Mouse (Mus musculus): ENCODE data around the gene Cox17. TPM values are rescaled to one million over a fixed set of nuclear protein-coding genes. Genes with fewer than 3 reads are reported as not detected.
A peak's percentile ranks its signal among the peaks of the same experiment; 100 is the strongest.

Cox17 gene
- polyA plus RNA-seq, 1 experiment from 2014 or later = 331 TPM

DNA sequence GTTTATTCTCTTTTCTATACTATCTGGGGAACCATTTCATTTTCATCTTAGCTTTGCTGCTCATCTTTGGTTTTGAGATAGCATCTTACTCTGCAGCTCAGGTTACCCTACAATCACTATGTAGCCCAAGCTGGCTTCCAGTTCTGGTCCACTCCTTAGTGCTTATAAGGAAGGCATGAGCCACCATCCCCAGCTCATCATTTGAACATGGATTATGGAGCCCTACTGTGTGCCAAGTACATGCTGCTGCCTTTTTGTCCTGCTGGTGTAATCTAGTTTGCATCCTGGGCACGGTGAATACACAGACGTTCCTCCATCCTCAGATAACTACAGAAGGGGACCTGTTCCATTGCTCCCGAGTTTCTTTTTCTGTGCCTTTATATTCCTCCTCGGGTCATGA, 26.1 kb downstream of the Cox17 start:
- H3K9ac ChIP-seq = peak overlapping the region; percentile 84
- no peak for DNase-seq
- peak overlapping the region; percentile 67 for H3K4me2 ChIP-seq
- no peak for ATAC-seq (ENCODE audit: low read depth)
- H3K27ac ChIP-seq = peak overlapping the region; percentile 97
- H3K4me3 ChIP-seq (replicated peaks) = peak overlapping the region; percentile 68
- WGBS (ENCODE audit: insufficient replicate concordance) = 57% methylated on average over 4 of the region's 4 CpGs
- H3K36me3 ChIP-seq = peaks cover 12% of the 10 kb centered on the region
- H3K27me3 ChIP-seq = no peaks in the 10 kb centered on the region
- H3K9me3 ChIP-seq (replicated peaks) = no peaks in the 10 kb centered on the region
- H3K4me1 ChIP-seq (replicated peaks) = peaks cover 92% of the 10 kb centered on the region

DNA sequence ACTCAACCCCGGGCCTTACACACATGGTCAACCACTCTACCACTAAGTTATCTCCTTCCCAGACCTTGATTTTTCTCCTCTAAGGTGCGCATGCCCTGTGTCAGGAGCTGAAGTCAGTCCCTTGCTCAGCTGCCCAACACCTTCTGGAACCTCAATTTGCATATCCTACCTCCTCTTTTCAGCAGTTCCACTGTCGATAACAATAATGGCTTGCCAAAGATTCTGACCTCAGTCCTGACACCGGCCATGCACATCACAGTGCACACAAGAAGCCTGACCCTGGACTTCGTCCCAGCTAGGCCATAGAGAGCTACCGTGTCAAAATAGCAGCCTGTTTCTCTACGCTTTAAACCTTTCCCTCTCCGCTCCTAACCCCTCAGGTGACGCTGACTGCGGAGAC, 26.6 kb downstream of the Cox17 start:
- H3K27ac ChIP-seq = peak overlapping the region; percentile 97

DNA sequence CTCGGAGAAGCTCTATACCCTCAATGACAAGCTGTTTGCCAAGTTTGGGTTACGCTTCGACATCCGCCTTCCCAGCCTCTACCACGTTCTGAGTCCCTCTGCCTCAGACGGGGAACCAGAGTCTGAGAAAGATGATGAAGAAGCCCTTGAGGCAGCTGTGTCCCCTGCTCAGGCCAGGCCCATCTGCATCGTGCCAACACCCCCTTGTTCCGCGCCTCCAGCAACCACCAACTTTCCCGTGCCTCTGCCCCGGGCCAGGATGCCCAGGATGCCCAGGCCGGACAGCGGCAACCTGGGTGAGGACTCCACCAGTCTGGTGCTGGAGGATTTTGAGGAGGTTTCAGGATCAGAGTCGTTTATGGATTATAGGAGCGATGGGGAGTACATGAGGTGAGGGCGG, 27.1 kb downstream of the Cox17 start:
- Histone ChIP-seq H3K9ac (peak overlapping the region; percentile 84), H3K4me2 (peak overlapping the region; percentile 67)

More for the DNA sequence above, 26.6 kb downstream of the Cox17 start:
- no peak for DNase-seq
- Histone ChIP-seq H3K9ac (peak overlapping the region; percentile 84), H3K9me3 (replicated peaks) (no peaks in the 10 kb centered on the region), H3K4me2 (peak overlapping the region; percentile 67), H3K4me1 (replicated peaks) (peaks cover 89% of the 10 kb centered on the region), H3K4me3 (replicated peaks) (peak overlapping the region; percentile 68), H3K27me3 (no peaks in the 10 kb centered on the region), H3K36me3 (peaks cover 16% of the 10 kb centered on the region)
- WGBS (ENCODE audit: insufficient replicate concordance) = 76% methylated on average over 10 of the region's 10 CpGs
- no peak for ATAC-seq (ENCODE audit: low read depth)

DNA sequence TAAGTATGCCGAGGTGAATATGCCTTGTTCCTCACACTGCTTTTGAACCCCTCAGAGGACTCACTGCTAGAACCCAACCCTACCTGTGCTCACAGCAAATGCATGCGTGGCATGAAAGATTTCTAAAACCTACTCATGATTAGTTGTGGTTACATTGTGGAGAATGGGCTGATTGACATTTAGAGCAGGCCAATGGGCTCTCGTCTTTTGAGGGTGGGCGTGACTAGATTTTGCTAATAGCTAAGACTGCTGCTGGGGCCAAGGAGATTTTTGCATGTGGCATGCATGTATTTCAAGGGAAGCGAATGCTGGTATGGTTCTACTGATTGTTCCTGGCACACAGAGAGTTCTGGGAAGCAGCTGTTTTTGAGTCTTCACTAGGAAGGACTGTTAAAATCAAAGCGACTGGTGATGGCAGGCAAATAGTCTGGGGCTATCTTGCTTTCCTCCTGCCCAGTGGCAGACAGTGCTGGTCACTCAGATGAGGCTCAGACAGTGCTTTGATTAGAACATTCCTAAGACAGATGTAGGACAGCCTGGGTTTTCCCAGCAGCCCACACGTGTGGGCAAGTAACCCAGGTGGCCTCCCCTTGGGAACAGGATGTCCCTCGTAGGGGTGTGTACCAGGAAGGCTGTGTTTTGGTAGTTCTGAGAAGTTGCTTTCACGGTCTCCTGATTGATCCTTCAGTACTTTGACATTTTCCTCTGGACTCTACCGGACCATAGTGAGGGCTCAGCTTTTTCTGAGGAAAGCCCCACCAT, 27.8 kb downstream of the Cox17 start:
- peak; percentile 77 for DNase-seq
- ATAC-seq (ENCODE audit: low read depth) = no peak; the same call in 1 of the 2 replicates
- Histone ChIP-seq H3K9ac (peak overlapping the region; percentile 84), H3K36me3 (peaks cover 19% of the 10 kb centered on the region), H3K4me3 (replicated peaks) (peak overlapping the region; percentile 68), H3K4me2 (peak overlapping the region; percentile 67), H3K27me3 (no peaks in the 10 kb centered on the region), H3K9me3 (replicated peaks) (no peaks in the 10 kb centered on the region), H3K27ac (peak overlapping the region; percentile 97), H3K4me1 (replicated peaks) (peaks cover 88% of the 10 kb centered on the region)
- WGBS (ENCODE audit: insufficient replicate concordance) = 50% methylated on average over 10 of the region's 10 CpGs

More for the DNA sequence above, 27.1 kb downstream of the Cox17 start:
- Histone ChIP-seq H3K27ac (peak overlapping the region; percentile 97), H3K4me1 (replicated peaks) (peaks cover 89% of the 10 kb centered on the region), H3K27me3 (no peaks in the 10 kb centered on the region), H3K4me3 (replicated peaks) (peak overlapping the region; percentile 68), H3K9me3 (replicated peaks) (no peaks in the 10 kb centered on the region), H3K36me3 (peaks cover 19% of the 10 kb centered on the region)
- WGBS (ENCODE audit: insufficient replicate concordance) = 80% methylated on average over 16 of the region's 16 CpGs
- DNase-seq (no peak), ATAC-seq (ENCODE audit: low read depth) (no peak)

DNA sequence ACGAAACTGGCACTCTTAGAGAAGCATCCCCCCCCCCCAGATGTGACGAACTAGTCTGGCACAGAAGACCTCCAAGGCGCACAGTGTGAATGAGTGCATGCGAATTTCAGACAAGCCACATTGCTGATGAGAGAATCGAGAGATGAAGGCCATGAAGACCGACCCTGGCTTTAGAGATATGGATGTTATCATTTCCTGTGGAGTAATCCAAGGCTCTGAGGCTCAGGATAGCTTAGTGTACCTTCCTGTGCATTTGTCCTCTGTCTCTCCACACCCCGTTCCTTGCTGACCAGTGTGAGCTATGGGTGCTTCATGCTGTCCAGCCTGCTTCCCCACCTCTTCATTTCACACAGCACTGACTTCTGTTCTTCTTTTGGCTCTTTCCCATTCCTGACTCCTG, 28.4 kb downstream of the Cox17 start:
- ATAC-seq (ENCODE audit: low read depth) (peak; percentile 13; the same call in 1 of the 2 replicates), DNase-seq (no peak)
- H3K9me3 ChIP-seq (replicated peaks) = no peaks in the 10 kb centered on the region
- 22% methylated on average over 7 of the region's 7 CpGs for WGBS (ENCODE audit: insufficient replicate concordance)
- peak overlapping the region; percentile 67 for H3K4me2 ChIP-seq
- peaks cover 87% of the 10 kb centered on the region for H3K4me1 ChIP-seq (replicated peaks)
- H3K27ac ChIP-seq = peak overlapping the region; percentile 97
- H3K9ac ChIP-seq = peak overlapping the region; percentile 84
- H3K4me3 ChIP-seq (replicated peaks) = peak overlapping the region; percentile 68
- H3K27me3 ChIP-seq = no peaks in the 10 kb centered on the region
- H3K36me3 ChIP-seq = peaks cover 19% of the 10 kb centered on the region

DNA sequence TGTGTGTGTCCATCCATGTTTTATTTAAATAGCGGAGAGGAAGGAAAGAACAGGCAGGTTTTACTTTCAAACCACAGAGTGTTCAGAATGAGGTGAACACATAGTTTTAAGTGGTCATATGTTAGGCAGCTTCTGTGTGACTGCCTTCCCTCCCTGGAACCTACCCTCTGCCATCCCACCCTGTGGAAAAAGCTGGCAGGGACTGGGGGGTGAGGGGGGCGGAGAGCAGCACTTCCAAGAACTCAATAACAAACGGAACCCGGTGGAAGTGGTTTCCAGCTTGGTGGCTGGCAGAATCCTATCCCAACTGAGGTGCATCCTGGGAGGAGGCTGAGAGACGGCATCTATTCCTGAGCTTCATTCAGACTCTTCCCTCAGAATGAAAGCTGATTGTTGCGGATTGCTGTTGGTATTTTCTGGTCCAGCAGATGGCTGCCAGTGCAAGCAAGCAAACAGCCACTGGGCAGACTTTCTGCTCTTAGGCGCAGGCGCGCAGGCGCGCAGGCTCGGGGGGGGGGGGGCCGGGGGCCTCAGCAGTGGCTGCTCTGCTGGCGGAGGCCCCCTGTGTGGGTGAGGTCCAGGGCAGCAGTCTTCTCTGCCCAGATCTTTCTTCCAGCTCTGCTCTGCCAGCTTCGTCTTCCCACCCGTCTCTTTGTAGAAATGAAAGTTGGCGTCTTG, 29.5 kb downstream of the Cox17 start:
- Histone ChIP-seq H3K36me3 (peaks cover 19% of the 10 kb centered on the region), H3K27ac (peak overlapping the region; percentile 97), H3K9ac (peak overlapping the region; percentile 84), H3K27me3 (no peaks in the 10 kb centered on the region), H3K4me2 (peak overlapping the region; percentile 67), H3K4me1 (replicated peaks) (peaks cover 75% of the 10 kb centered on the region), H3K9me3 (replicated peaks) (no peaks in the 10 kb centered on the region), H3K4me3 (replicated peaks) (peak overlapping the region; percentile 68)
- DNase-seq = no peak
- WGBS (ENCODE audit: insufficient replicate concordance) = 33% methylated on average over 17 of the region's 17 CpGs
- ATAC-seq (ENCODE audit: low read depth) = no peak

DNA sequence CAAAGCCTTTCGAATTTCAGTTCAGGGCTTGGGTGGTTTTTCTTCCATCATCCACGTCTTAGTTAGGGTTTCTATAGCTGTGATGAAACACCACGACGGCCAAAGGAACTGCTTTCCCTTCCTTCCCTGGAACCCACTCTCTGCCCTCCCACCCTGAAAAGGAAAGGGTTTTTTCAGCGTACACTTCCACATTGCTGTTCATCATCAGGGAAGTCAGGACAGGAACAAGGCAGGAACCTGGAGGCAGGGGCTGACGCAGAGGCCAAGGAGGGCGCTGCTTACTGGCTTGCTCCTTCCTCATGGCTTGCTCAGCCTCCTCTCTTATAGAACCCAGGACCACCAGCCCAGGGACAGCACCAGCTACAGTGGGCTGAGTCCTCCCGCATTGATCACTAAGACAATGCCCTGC, 30.1 kb downstream of the Cox17 start:
- DNase-seq (no peak), ATAC-seq (ENCODE audit: low read depth) (no peak)
- Histone ChIP-seq H3K27me3 (no peaks in the 10 kb centered on the region), H3K4me1 (replicated peaks) (peaks cover 73% of the 10 kb centered on the region), H3K9ac (peak overlapping the region; percentile 84), H3K4me2 (peak overlapping the region; percentile 67), H3K4me3 (replicated peaks) (peak overlapping the region; percentile 68), H3K36me3 (peaks cover 19% of the 10 kb centered on the region), H3K9me3 (replicated peaks) (no peaks in the 10 kb centered on the region), H3K27ac (peak overlapping the region; percentile 97)
- WGBS (ENCODE audit: insufficient replicate concordance) = 34% methylated on average over 8 of the region's 8 CpGs

DNA sequence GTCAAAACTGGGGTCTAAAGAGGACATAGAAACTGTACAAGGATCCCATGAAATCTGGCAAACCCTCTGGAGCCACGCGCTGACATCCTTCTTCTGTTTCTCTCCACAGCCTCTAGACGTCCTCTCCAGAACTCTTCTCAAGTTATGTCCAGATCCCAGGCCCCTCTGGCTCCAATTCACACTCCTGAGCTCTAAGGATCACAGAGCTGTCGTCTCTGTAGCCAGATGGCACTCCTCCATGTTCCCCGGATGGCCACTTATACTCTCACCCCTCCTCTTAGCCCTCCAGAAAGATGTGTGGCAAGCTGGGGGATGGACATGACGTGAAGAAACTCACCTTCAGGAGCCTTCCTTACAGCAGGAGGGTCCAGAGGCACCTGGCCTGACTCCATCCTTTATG, 30.8 kb downstream of the Cox17 start:
- Histone ChIP-seq H3K9ac (no peak overlapping the region), H3K27ac (peak overlapping the region; percentile 97), H3K4me3 (replicated peaks) (no peak overlapping the region), H3K4me1 (replicated peaks) (peaks cover 69% of the 10 kb centered on the region), H3K9me3 (replicated peaks) (no peaks in the 10 kb centered on the region), H3K27me3 (no peaks in the 10 kb centered on the region), H3K36me3 (peaks cover 19% of the 10 kb centered on the region), H3K4me2 (peak overlapping the region; percentile 67; the same call in 1 of the 2 replicates)
- ATAC-seq (ENCODE audit: low read depth) (no peak), DNase-seq (no peak)
- 84% methylated on average over 6 of the region's 6 CpGs for WGBS (ENCODE audit: insufficient replicate concordance)

DNA sequence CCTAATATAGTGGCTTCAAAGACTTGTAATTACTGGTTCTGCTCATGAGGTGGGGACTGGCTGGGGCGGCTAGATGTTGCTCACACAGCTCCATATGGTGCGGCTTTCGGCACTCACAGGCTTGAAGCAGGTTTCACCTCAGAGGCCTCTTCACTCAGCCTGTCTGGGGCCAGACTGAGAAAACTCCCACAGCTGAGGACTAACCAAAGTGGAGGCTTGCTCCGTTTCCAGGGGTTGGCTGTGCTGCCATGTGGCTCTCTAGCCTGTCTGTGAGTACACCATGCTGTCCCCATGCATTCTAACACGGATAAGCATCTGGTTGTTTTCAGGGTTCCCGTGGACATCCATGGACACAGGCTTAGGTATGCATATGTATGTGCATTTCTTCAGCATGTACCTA, 31.8 kb downstream of the Cox17 start:
- no peak for DNase-seq
- no peak for ATAC-seq (ENCODE audit: low read depth)
- H3K9me3 ChIP-seq (replicated peaks) = no peaks in the 10 kb centered on the region
- no peak overlapping the region for H3K4me2 ChIP-seq
- peaks cover 67% of the 10 kb centered on the region for H3K4me1 ChIP-seq (replicated peaks)
- H3K36me3 ChIP-seq = peaks cover 19% of the 10 kb centered on the region
- no peaks in the 10 kb centered on the region for H3K27me3 ChIP-seq
- 83% methylated on average over 6 of the region's 6 CpGs for WGBS (ENCODE audit: insufficient replicate concordance)
- no peak overlapping the region for H3K9ac ChIP-seq
- peak overlapping the region; percentile 2; the same call in 1 of the 2 replicates for H3K27ac ChIP-seq
- H3K4me3 ChIP-seq (replicated peaks) = no peak overlapping the region

DNA sequence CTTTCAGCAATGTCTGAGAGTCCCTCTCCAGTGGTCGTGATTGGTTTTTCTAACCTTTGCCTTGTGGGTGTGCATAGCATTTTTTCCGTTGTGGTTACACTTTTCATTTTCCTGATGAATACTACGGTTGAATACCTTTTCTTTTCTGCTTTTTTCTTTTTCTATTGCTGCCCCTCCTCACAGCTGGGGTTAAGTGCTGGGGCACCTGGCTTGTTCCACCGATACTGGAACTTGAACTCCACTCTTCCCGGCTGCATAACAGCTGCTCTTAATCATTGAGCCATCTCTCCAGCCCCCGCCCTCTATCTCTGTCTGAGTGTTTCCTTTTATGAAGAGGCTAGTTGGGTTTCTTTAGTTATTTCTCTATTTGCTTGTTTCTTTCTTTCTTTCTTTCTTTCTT, 32.3 kb downstream of the Cox17 start:
- no peaks in the 10 kb centered on the region for H3K9me3 ChIP-seq (replicated peaks)
- H3K27me3 ChIP-seq = no peaks in the 10 kb centered on the region
- WGBS (ENCODE audit: insufficient replicate concordance) = 25% methylated on average over 6 of the region's 6 CpGs
- no peak overlapping the region for H3K4me2 ChIP-seq
- ATAC-seq (ENCODE audit: low read depth) (no peak), DNase-seq (no peak)
- no peak overlapping the region for H3K9ac ChIP-seq
- peak overlapping the region; percentile 2; the same call in 1 of the 2 replicates for H3K27ac ChIP-seq
- H3K4me1 ChIP-seq (replicated peaks) = peaks cover 67% of the 10 kb centered on the region
- no peak overlapping the region for H3K4me3 ChIP-seq (replicated peaks)
- H3K36me3 ChIP-seq = peaks cover 19% of the 10 kb centered on the region

DNA sequence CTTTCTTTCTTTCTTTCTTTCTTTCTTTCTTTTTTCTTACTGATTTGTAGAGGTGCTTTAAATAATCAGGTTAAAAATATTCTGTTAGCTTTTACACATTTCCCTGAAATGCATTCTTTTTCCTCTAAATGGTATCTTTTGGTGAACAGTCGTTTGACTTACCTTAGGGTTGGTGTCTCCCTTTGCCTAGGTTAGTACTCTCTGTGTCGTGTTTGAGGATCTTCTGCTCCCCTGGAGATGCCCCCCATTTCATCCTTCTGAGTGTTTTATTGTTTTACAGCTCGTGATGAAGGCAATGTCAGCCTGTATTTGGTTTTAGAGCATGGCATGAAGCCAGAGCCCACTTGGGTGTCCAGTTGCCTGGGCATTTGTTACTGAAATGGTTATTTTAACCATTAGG, 32.7 kb downstream of the Cox17 start:
- Histone ChIP-seq H3K9me3 (replicated peaks) (no peaks in the 10 kb centered on the region), H3K4me1 (replicated peaks) (peaks cover 67% of the 10 kb centered on the region), H3K36me3 (peaks cover 19% of the 10 kb centered on the region), H3K4me3 (replicated peaks) (no peak overlapping the region), H3K27me3 (no peaks in the 10 kb centered on the region), H3K4me2 (no peak overlapping the region), H3K27ac (no peak overlapping the region), H3K9ac (no peak overlapping the region)
- ATAC-seq (ENCODE audit: low read depth) = no peak
- 36% methylated on average over 3 of the region's 3 CpGs for WGBS (ENCODE audit: insufficient replicate concordance)
- DNase-seq = no peak

All from liver, embryonic 13.5 days (tissue).